Mouse (Mus musculus) MEL (cell line): ENCODE data around the gene Sart3.

Experiments
- BHLHE40 ChIP-seq: IDR thresholded peaks from 2 replicates; pipeline ENCODE4 v1.6.1; 2012; ENCODE audit warnings: low read depth, mild to moderate bottlenecking, inconsistent platforms, low read length, improper control_type of control experiment, borderline replicate concordance
- CTCF ChIP-seq, 3 experiments: IDR thresholded peaks in 2 of 3; conservative IDR thresholded peaks in 1 of 3; 2 replicates each; pipeline ENCODE4 v1.5.1; 2011 to 2012; ENCODE audit warnings: low read length in 3 of 3, low read depth in 2 of 3, mild to moderate bottlenecking in 2 of 3, improper control_type of control experiment in 1 of 3, inconsistent platforms in 1 of 3, mixed read lengths in 1 of 3, moderate library complexity in 1 of 3; ENCODE audit not compliant: control insufficient read depth in 1 of 3, insufficient read depth in 1 of 3, poor library complexity in 1 of 3, severe bottlenecking in 1 of 3
- EP300 ChIP-seq, 2 experiments: IDR thresholded peaks; 2 replicates each; pipeline ENCODE4 v1.6.1; 2011; ENCODE audit warnings: improper control_type of control experiment in 2 of 2, low read length in 2 of 2, low read depth in 1 of 2, mild to moderate bottlenecking in 1 of 2
- ETS1 ChIP-seq: IDR thresholded peaks from 2 replicates; pipeline ENCODE4 v1.6.1; 2012; ENCODE audit warnings: low read depth, mild to moderate bottlenecking, inconsistent platforms, low read length, improper control_type of control experiment, moderate library complexity
- GABPA ChIP-seq: IDR thresholded peaks from 2 replicates; pipeline ENCODE4 v1.6.1; 2012; ENCODE audit warnings: low read depth, mild to moderate bottlenecking, inconsistent platforms, low read length, improper control_type of control experiment, moderate library complexity
- MAX ChIP-seq: IDR thresholded peaks from 2 replicates; pipeline ENCODE4 v1.6.1; 2011; ENCODE audit warnings: low read length, improper control_type of control experiment
- NRF1 ChIP-seq: IDR thresholded peaks from 2 replicates; pipeline ENCODE4 v1.6.1; 2014; ENCODE audit warnings: low read depth, mild to moderate bottlenecking, inconsistent platforms, low read length, improper control_type of control experiment, moderate library complexity; ENCODE audit not compliant: poor library complexity, insufficient read depth, severe bottlenecking
- POLR2A ChIP-seq, 2 experiments: IDR thresholded peaks; 2 replicates each; pipeline ENCODE4 v1.6.1; 2011 to 2012; ENCODE audit warnings: low read length in 2 of 2, mild to moderate bottlenecking in 2 of 2, control low read depth in 1 of 2, improper control_type of control experiment in 1 of 2, low read depth in 1 of 2, moderate library complexity in 1 of 2; ENCODE audit not compliant: control insufficient read depth in 1 of 2, insufficient read depth in 1 of 2, poor library complexity in 1 of 2
- RCOR1 ChIP-seq: IDR thresholded peaks from 2 replicates; pipeline ENCODE4 v1.6.1; 2012; ENCODE audit warnings: low read depth, mild to moderate bottlenecking, inconsistent platforms, low read length, improper control_type of control experiment
- TAL1 ChIP-seq: IDR thresholded peaks from 2 replicates; pipeline ENCODE4 v1.6.1; 2012; ENCODE audit warnings: mild to moderate bottlenecking, inconsistent platforms, low read length, moderate library complexity, mixed read lengths
- USF2 ChIP-seq, 2 experiments: IDR thresholded peaks; 2 replicates each; pipeline ENCODE4 v1.6.1; 2011 to 2012; ENCODE audit warnings: improper control_type of control experiment in 2 of 2, low read length in 2 of 2, borderline replicate concordance in 1 of 2, inconsistent platforms in 1 of 2, low read depth in 1 of 2, mild to moderate bottlenecking in 1 of 2; ENCODE audit not compliant: insufficient read depth in 1 of 2
- ZC3H11A ChIP-seq: IDR thresholded peaks from 2 replicates; pipeline ENCODE4 v1.6.1; 2012; ENCODE audit warnings: low read depth, mild to moderate bottlenecking, inconsistent platforms, low read length, improper control_type of control experiment
- ZMIZ1 ChIP-seq: IDR thresholded peaks from 2 replicates; pipeline ENCODE4 v1.6.1; 2012; ENCODE audit warnings: low read depth, mild to moderate bottlenecking, inconsistent platforms, low read length, improper control_type of control experiment, moderate library complexity

DNA sequence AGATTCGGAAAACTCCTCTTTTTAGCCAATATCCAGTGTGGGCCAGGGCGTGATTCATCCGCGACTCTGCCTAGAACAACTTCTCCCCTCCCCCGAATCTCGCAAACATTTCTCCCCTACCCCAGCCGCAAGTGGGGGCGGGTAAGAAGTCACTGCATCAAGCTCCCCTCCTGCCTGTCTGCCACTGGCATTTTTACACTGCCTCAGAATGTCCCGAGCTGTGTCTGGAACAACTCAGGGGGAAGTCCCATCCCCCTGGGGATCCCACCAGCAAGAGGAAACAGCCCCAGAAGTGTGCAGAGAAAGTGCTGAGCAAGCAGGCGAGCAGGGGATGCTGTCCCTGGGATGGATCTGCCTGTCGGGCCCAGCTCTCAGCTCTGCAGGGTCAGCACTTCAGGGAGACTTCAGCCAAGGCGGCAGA is 11.3 kb upstream of the Sart3 start:
- TF ChIP-seq EP300 (IDR thresholded peaks at IDR 0.05; ENCODE audit: low read depth in 1 of 2, low read length in 2 of 2) (no peak), CTCF (IDR thresholded peaks at IDR 0.05 in 2 of 3, conservative IDR thresholded peaks at IDR 0.05 in 1 of 3; ENCODE audit: control insufficient read depth in 1 of 3, insufficient read depth in 1 of 3, low read depth in 2 of 3, low read length in 3 of 3, poor library complexity in 1 of 3, severe bottlenecking in 1 of 3) (no peak), MAX (no peak), USF2 (IDR thresholded peaks at IDR 0.05; ENCODE audit: borderline replicate concordance in 1 of 2, insufficient read depth in 1 of 2, low read depth in 1 of 2, low read length in 2 of 2) (no peak), RCOR1 (no peak), TAL1 (no peak), GABPA (no peak), BHLHE40 (no peak), ZC3H11A (no peak), POLR2A (IDR thresholded peaks at IDR 0.05; ENCODE audit: control insufficient read depth in 1 of 2, insufficient read depth in 1 of 2, low read depth in 1 of 2, low read length in 2 of 2, poor library complexity in 1 of 2) (no peak), ETS1 (no peak), NRF1 (no peak), ZMIZ1 (no peak)
